Mouse (Mus musculus) C2C12 (cell line): ENCODE measurements around the gene Zbtb22.
"Not testable (repeated sequence)": the region's sequence is repeated elsewhere in the genome, so short reads cannot be mapped to it uniquely, and the experiment has no call there.

Experiments used
- CEBPB ChIP-seq: IDR thresholded peaks from one replicate; pipeline ENCODE4 v1.6.1; 2011; ENCODE audit warnings: low read depth, mild to moderate bottlenecking, control low read depth, moderate library complexity
- CTCF ChIP-seq: IDR thresholded peaks from one replicate; pipeline ENCODE4 v1.5.1; 2011; ENCODE audit not compliant: control insufficient read depth, insufficient read depth, insufficient read length
- FOSL1 ChIP-seq: IDR thresholded peaks from one replicate; pipeline ENCODE4 v1.8.0; 2011; ENCODE audit warnings: mild to moderate bottlenecking, low read length; ENCODE audit not compliant: poor library complexity, insufficient read depth, severe bottlenecking
- MAX ChIP-seq: IDR thresholded peaks from one replicate; pipeline ENCODE4 v1.6.1; 2011; ENCODE audit warnings: mild to moderate bottlenecking, control low read depth
- MYOD1 ChIP-seq: IDR thresholded peaks from one replicate; pipeline ENCODE4 v1.6.1; 2011; ENCODE audit warnings: low read depth; ENCODE audit not compliant: control insufficient read depth, insufficient read length
- MYOG ChIP-seq: IDR thresholded peaks from one replicate; pipeline ENCODE4 v1.6.1; 2011; ENCODE audit not compliant: control insufficient read depth, insufficient read length; ENCODE audit errors: extremely low read depth

- TF ChIP-seq CEBPB, MAX, CTCF, MYOG, MYOD1, FOSL1: not testable (repeated sequence)
Measured at GRCm38 (mm10) chr17:33887802-33888201, 27.9 kb upstream of the Zbtb22 start.
